Mouse (Mus musculus) C2C12 (cell line): ENCODE measurements at regions not wholly inside any gene's neighbourhood (a gene's known extent, or its start where the extent isn't known, plus 50 kb on each side); places are given as distances from the start of the nearest gene placed in this dataset.

ENCODE experiments used
- H3K27me3 ChIP-seq: one replicate; pipeline ENCODE4 v1.6.1; 2011; ENCODE audit not compliant: control insufficient read depth, insufficient read depth, insufficient read length
- H3K36me3 ChIP-seq: one replicate; pipeline ENCODE4 v1.6.1; 2011; ENCODE audit not compliant: control insufficient read depth, insufficient read depth
- H3K4me3 ChIP-seq: one replicate; pipeline ENCODE4 v1.5.1; 2011; ENCODE audit warnings: mild to moderate bottlenecking, control low read depth; ENCODE audit not compliant: poor library complexity, insufficient read depth, severe bottlenecking
- H3K79me2 ChIP-seq: one replicate; pipeline ENCODE4 v1.6.1; 2011; ENCODE audit not compliant: control insufficient read depth, insufficient read depth
- H3K79me3 ChIP-seq: one replicate; pipeline ENCODE4 v1.6.1; 2011; ENCODE audit warnings: low read depth, control low read depth
- H3ac ChIP-seq: one replicate; pipeline ENCODE3; 2011; ENCODE audit warnings: low read depth; ENCODE audit not compliant: control insufficient read depth, insufficient read length
- CEBPB ChIP-seq: IDR thresholded peaks from one replicate; pipeline ENCODE4 v1.6.1; 2011; ENCODE audit warnings: low read depth, mild to moderate bottlenecking, control low read depth, moderate library complexity
- CTCF ChIP-seq: IDR thresholded peaks from one replicate; pipeline ENCODE4 v1.5.1; 2011; ENCODE audit not compliant: control insufficient read depth, insufficient read depth, insufficient read length
- FOSL1 ChIP-seq: IDR thresholded peaks from one replicate; pipeline ENCODE4 v1.8.0; 2011; ENCODE audit warnings: mild to moderate bottlenecking, low read length; ENCODE audit not compliant: poor library complexity, insufficient read depth, severe bottlenecking
- MAX ChIP-seq: IDR thresholded peaks from one replicate; pipeline ENCODE4 v1.6.1; 2011; ENCODE audit warnings: mild to moderate bottlenecking, control low read depth
- MYOD1 ChIP-seq: IDR thresholded peaks from one replicate; pipeline ENCODE4 v1.6.1; 2011; ENCODE audit warnings: low read depth; ENCODE audit not compliant: control insufficient read depth, insufficient read length
- MYOG ChIP-seq: IDR thresholded peaks from one replicate; pipeline ENCODE4 v1.6.1; 2011; ENCODE audit not compliant: control insufficient read depth, insufficient read length; ENCODE audit errors: extremely low read depth
- USF1 ChIP-seq: IDR thresholded peaks from one replicate; pipeline ENCODE4 v1.6.1; 2011; ENCODE audit warnings: low read depth, mild to moderate bottlenecking, control low read depth, moderate library complexity

DNA sequence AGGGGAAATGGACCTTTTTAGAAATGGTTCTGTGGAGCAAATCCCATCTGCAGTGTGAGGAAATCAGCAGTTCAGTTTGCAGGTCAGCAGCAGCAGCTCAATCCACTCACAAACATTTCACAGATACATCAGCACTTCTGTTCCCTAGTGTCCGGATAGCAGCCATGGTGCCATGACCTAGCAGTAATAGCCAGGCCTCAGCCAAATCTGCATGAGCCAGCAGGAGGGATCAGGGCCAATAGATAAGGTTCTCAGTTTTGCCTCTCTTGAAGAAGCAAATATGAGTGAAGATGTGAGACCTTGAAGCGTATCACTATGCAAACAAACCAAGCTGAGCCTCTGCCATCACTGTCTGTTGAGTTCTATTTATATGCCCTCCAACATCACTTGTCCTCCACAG is 380.7 kb upstream of the Chrm3 start:
- H3ac ChIP-seq: no peak overlapping the region
- TF ChIP-seq MYOD1: no peak
- no peak for TF ChIP-seq CTCF
- TF ChIP-seq FOSL1: no peak
- no peak for TF ChIP-seq MAX
- no peak for TF ChIP-seq CEBPB
- TF ChIP-seq USF1: no peak
- TF ChIP-seq MYOG: no peak
- no peaks in the 10 kb centered on the region for H3K27me3 ChIP-seq
- H3K36me3 ChIP-seq: no peaks in the 10 kb centered on the region
- no peak overlapping the region for H3K4me3 ChIP-seq
- H3K79me2 ChIP-seq: no peaks in the 10 kb centered on the region
- H3K79me3 ChIP-seq: no peaks in the 10 kb centered on the region

DNA sequence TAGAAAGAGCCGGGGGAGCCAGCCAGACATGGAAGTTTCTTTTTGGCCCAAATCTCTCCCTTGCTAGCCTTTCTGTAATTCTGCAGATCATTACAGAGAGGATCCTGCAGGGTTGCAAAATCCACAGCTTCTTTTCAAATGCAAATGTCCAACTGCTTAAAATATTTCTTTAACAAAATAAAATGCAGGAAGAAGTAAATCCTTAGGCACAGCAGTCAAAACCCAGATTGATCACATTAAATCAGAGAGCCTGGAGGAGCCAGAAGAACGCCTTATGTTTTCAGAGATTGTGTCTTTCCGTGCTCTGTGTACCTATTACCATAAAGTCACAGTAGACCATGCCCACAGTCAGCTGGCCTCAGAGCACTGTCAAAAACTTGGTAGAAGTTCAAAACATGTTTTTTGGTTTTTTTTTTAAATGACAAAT is 365.1 kb upstream of the Chrm3 start:
- TF ChIP-seq MYOD1: no peak
- no peak for TF ChIP-seq MYOG
- TF ChIP-seq FOSL1: no peak
- no peak for TF ChIP-seq MAX
- no peak for TF ChIP-seq CEBPB
- no peak for TF ChIP-seq USF1
- TF ChIP-seq CTCF: no peak
- H3ac ChIP-seq: no peak overlapping the region
- H3K4me3 ChIP-seq: no peak overlapping the region
- H3K79me3 ChIP-seq: no peaks in the 10 kb centered on the region
- H3K36me3 ChIP-seq: no peaks in the 10 kb centered on the region
- no peaks in the 10 kb centered on the region for H3K27me3 ChIP-seq
- no peaks in the 10 kb centered on the region for H3K79me2 ChIP-seq

DNA sequence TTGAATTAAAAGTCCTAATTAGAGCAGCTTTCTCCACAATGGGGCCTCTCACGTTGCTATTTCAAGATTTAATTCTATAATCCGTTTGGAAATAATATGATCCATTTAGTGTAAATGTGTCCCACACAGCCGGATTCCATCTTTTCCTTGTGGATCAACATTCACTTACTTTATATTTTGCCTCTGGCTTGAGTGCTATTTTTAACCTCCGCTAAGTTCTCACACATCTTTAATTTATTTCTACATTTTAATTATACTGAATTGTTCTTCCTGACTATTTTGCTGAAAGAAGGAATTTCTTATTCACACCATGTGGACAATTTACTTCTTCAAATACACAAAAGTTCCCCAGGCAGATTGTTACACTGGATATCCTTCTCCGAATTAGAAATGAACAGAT is 364.7 kb upstream of the Chrm3 start:
- H3K79me2 ChIP-seq: no peaks in the 10 kb centered on the region
- H3K36me3 ChIP-seq: no peaks in the 10 kb centered on the region
- no peaks in the 10 kb centered on the region for H3K79me3 ChIP-seq
- H3K27me3 ChIP-seq: no peaks in the 10 kb centered on the region
- no peak overlapping the region for H3K4me3 ChIP-seq
- no peak overlapping the region for H3ac ChIP-seq
- no peak for TF ChIP-seq CEBPB
- TF ChIP-seq CTCF: no peak
- TF ChIP-seq MYOG: no peak
- TF ChIP-seq MAX: no peak
- TF ChIP-seq USF1: no peak
- TF ChIP-seq FOSL1: no peak
- TF ChIP-seq MYOD1: no peak

DNA sequence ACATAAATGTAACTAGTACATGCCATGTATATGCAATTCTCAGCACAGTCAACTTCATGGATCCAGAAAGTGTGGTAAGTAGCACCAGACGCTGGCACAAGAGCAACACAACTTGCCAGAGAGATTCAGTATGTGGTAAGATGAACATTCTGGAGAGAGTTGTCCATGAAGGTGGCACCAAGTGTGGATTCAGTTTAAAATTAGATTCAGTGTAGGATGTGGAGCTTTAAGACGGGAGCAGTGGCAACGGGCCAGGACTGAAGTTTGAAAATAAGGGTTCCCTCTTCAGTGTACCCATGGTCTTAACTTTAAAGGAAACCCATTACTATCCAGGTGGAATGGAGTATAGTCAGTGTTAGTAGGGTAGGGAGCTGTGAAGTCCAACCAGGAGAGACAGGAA is 360.0 kb upstream of the Chrm3 start:
- H3K79me3 ChIP-seq: no peaks in the 10 kb centered on the region
- no peak overlapping the region for H3ac ChIP-seq
- H3K79me2 ChIP-seq: no peaks in the 10 kb centered on the region
- no peak overlapping the region for H3K4me3 ChIP-seq
- no peaks in the 10 kb centered on the region for H3K36me3 ChIP-seq
- TF ChIP-seq MYOD1: no peak
- TF ChIP-seq MAX: no peak
- H3K27me3 ChIP-seq: no peaks in the 10 kb centered on the region

DNA sequence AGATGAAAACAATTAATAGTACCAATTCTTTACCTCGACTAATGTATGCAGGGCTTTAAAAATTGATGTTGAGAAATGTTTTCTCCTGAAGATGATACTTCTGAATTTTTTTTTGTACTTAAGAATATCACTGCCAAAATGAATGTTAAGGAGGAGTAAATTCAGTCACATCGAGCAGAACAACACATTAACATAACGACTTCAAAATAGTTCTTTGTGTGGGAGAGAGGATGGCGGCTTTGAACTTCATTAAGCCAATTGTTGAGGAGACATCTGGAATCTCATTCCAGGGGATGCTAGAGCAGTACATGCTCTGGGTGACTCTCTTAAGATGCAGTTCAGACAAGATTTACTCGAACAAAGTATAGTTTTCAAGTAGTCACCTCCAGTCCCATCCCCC is 350.8 kb upstream of the Chrm3 start:
- no peak overlapping the region for H3ac ChIP-seq
- H3K79me2 ChIP-seq: no peaks in the 10 kb centered on the region
- H3K27me3 ChIP-seq: no peaks in the 10 kb centered on the region
- H3K79me3 ChIP-seq: no peaks in the 10 kb centered on the region
- no peak overlapping the region for H3K4me3 ChIP-seq
- no peaks in the 10 kb centered on the region for H3K36me3 ChIP-seq
- TF ChIP-seq FOSL1 (no peak), MYOG (no peak), CTCF (no peak), CEBPB (no peak), MYOD1 (no peak), MAX (no peak), USF1 (no peak)

DNA sequence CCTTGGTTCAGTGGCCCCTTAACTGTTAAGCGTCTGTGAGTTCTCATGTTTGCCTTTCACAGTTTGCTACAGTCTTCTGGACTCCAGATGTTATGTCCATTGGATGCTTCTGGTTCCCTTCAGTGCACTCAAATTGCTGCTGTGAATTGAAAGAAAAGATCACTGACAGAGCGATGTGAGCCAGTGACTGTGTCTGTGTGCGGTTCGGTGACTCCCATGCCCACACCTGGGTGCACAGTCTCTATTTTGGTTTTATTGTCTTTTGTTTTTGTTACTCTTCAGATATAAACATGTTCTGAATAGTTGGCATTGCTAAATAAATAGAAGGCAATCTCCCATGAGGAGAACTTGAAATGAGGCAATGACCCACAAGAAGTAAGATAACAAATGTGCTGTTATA is 350.3 kb upstream of the Chrm3 start:
- no peaks in the 10 kb centered on the region for H3K79me2 ChIP-seq
- H3K36me3 ChIP-seq: no peaks in the 10 kb centered on the region
- no peaks in the 10 kb centered on the region for H3K27me3 ChIP-seq
- no peak overlapping the region for H3ac ChIP-seq
- no peaks in the 10 kb centered on the region for H3K79me3 ChIP-seq
- no peak overlapping the region for H3K4me3 ChIP-seq
- TF ChIP-seq MYOD1: no peak
- TF ChIP-seq CEBPB: no peak
- TF ChIP-seq USF1: no peak
- TF ChIP-seq MAX: no peak
- no peak for TF ChIP-seq CTCF
- TF ChIP-seq FOSL1: no peak
- no peak for TF ChIP-seq MYOG
